Mouse (Mus musculus) WW6 (cell line): Measurements from ENCODE around the gene Vav2.

ENCODE experiments used
- DNase-seq: peaks from one replicate; pipeline ENCODE4 v3.0.0-alpha.2; 2013; ENCODE audit warnings: low read depth, low spot score

Gene Vav2

DNA sequence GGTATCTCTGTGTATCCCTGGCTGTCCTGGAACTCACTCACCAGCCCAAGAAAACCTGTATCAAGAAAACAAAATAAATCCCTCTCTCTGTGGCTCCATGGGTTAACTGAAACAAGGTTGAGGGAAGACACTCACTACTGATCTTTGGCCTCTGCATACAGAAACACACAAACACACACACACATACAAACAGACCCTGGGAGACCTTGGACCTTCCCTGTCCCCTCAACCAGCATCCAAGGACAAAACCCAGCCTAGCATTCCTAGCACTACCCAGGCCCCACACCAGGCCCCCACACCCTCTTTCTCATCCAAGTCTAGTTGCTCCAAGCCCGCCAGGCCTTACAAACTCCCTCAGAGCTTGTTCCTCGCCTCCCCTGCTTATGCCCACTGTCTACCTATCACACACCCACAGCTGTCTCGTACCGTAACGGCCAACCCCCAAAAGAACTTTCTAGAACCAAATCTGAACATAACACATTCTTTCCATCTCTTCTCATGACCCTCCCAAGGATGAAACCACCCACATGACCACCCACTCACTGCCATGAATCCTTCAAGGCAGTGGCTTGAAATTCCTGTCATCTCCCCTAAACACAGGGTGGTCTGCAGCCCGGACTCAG is 16.2 kb downstream of the Vav2 start:
- DNase-seq, result no peak

DNA sequence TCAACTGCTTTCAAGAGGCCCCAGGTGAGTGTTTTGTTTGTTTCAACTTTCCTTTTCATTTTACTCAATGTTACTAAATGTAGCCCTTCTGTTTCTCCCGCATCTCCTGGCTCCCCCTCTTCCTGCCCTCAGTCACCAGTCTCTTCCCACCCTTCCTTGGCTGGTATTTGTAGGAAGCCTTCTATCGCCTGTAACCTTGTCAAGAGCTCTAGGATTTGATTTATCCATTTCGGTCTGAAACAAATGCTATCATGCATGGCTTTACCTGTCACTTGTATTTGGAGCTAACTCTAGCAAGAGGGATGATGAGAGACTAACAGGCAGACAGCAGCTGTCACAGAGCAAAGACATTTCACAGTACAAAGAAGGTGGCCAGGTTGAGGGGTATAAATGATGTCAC is 18.6 kb downstream of the Vav2 start:
- no peak for DNase-seq

DNA sequence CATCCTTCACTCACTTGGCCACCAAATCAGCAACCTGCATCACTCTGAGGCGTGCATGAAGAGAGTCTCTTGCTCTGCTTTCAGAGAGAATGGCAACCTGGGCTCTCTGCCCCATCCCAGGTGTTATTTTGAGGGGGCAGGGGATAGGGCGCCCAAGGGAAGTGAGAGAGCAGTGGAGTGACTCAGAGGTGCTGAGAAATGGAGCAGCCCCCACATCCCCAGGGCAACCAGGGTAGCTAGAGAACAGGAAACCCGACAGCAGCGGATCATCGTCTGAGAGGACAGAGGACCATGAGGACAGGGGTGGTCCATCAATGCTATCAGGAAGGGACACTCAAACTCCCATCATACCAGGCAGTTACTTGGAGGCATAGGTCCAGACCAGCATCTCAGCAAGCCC is 19.9 kb downstream of the Vav2 start:
- DNase-seq, result no peak

- no peak for DNase-seq
Observed at GRCm38 (mm10) chr2:27405094-27405884, 21.5 kb downstream of the Vav2 start.

- no peak for DNase-seq
Observed at GRCm38 (mm10) chr2:27404375-27405093, 22.3 kb downstream of the Vav2 start.

DNA sequence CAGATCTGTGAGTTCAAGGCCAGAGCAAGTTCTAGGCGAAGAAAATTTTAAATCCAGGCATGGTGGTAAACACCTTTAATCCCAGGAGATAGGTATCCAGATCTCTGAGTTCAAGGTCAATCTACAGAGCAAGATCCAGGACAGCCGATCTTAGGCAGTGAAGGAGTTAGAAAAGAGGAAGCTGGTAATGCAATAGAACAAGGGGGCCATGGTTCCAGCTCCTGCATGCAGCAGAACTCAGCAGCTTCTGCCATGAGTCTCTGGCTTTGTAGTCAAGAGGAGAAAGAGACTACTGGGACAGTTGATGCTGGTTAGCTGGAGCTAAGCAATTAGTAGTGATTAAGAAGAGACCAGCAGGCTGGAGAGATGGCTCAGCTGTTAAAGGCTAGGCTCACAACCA is 25.3 kb downstream of the Vav2 start:
- no peak for DNase-seq

- no peak for DNase-seq
Observed at GRCm38 (mm10) chr2:27400083-27400482, 26.8 kb downstream of the Vav2 start.

DNA sequence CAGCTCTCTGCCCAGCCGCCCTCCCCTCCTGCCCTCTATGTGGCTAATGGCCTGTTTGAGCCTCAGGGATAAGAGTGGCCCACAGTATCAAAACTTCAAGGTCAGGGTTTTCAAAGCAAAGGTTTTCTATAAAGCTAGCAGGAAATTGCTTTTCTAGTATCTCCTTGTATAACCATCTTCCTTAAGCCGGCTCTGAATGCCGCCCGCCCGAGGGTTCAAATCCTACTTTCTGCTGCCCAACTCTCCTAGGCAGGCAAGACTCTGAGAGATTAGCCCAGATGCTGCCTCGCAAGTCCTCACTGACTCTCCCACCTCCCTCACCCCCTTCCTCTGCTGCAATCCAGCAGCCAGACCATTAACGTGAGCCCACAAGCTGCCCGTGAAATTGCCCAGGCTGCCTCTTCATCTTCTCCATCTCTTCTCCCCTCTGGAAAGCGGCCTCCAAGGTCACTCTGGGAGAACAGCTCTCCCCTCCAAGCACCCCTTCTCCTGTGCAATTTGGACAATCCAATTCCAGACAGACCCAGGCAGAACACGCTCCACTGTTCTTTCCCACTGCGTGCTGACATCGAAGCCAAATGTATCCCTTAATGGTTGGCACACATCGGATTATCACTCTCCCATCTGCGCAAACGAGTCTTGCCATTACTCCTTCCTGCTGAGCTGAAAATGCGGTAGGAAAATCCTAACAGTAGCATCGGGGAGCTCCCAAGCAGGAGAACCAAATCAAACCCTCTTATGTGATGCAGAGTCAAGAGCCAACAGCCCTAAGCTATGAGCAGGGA is 30.0 kb downstream of the Vav2 start:
- no peak for DNase-seq

- DNase-seq, result no peak
Observed at GRCm38 (mm10) chr2:27394158-27394832, 32.5 kb downstream of the Vav2 start.

GRCm38 (mm10) chr2:27392278-27392677 is 34.6 kb downstream of the Vav2 start:
- no peak for DNase-seq

DNA sequence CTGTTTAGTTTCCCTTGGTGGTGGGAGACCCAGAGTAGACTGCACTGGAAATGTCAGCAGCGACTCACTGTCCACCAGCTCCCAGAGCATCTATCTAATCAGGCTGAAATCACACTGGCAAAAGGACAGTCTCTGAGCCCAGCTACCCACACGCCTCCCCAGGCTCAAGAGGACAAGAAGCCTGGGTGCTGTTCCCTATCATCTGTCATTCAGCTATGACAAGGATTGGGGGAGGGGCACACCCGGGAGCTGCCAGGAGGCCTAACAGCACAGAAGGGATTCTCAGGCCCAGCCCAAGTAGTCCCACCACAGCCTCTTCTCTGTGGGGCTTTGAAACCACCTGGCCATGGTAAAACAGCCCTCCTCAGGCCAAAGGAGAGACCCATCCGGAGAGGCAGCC is 36.1 kb downstream of the Vav2 start:
- no peak for DNase-seq

- no peak for DNase-seq
Observed at GRCm38 (mm10) chr2:27390325-27390724, 36.5 kb downstream of the Vav2 start.

DNA sequence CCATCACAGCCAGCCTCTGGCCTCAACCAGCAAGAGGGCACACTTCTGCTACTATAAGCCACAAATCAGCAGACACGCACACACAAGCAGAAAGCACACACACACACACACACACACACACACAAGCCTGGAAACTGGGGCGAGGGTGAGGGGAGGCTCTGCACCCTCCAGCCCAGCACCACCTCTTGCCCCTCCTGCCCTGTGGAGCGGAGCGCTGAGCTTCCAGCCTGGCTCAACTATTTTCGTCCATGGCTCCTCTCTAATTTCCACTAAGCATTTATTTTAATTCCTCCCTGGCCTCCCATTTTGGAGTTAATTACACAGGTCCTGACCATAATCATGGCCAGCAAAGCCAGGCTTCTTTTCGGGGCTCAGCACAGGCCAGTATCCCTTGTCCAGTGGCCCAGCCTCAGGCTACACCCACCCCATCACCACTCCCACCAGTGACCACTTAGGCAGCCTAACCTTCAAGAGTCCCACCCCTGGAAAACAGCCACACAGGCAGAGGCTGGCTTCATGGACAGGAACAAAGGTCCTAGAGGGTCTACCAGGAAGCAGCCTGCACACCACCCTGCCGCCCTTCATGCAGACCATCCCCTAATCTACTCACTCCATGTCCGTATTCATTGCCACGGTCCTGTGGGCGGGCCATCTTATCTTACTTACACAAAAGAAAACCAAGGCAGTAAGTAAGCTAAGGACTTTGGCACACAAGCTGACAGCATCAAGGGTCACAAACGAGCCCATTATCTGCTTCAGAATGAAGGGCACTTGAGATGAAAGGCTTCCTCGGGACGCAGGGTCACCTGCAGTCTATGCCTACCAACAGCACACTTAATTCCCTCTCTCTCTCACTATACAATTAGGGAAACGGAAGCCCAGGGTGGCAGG is 37.3 kb downstream of the Vav2 start:
- no peak for DNase-seq

DNA sequence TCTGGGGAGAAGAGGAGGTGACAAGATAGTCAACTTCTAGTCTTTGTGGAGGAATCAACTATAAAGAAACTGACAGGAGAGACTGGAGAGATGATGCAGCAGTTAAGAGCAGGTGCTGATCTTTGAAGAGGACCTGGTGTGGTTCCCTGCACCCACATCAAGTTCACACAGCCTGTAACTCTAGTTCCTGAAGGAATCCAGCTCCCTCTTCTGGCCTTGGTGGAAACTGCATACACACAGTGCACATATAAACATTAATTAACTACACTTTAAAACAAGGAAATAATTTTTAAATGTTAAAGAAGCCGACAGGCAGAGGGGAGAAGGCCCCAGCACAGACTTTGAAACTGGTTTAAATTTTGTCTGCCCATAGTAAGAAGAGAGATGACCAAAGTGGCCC is 39.6 kb downstream of the Vav2 start:
- DNase-seq, result no peak

- no peak for DNase-seq
Observed at GRCm38 (mm10) chr2:27381698-27382097, 45.1 kb downstream of the Vav2 start.

DNA sequence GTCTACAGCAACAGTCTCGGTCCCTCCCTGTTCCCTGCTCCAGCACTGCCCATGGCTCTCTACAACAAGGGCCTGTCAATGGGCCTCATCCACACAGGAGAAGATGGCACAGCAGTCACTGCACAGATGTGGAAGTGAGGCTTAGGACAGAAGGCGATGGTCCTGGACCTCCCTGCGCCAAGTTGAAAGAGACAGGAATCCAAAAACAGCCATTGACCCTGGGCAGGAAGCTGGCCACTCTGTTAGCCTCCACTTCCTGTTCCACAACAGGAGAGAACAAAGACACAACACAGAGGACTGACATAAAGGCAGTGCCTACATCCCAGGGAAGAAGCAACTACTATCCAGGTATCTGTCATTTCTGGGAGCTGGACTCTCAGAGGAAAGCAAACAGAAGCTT is 45.6 kb downstream of the Vav2 start:
- DNase-seq, result no peak

DNA sequence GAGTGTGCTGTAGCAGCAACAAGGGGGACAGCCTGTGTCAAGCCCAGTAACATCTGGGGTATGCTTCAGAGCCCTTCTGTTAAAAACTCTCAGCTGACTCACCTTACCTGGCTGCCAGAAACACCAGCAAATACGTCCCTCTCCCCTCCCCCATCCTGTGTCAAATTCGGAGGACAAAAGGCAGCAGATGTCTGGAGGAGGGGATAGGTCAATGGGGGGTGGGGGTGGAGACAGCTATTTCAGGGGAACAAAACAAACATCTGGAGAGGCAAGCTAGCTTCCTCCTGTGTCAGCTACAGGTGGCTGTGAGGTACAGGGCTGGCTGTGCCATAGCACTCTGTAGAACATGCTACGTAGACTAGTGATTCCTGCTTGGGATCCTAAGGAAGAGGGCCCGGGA is 49.0 kb downstream of the Vav2 start:
- DNase-seq, result peak; percentile 16

DNA sequence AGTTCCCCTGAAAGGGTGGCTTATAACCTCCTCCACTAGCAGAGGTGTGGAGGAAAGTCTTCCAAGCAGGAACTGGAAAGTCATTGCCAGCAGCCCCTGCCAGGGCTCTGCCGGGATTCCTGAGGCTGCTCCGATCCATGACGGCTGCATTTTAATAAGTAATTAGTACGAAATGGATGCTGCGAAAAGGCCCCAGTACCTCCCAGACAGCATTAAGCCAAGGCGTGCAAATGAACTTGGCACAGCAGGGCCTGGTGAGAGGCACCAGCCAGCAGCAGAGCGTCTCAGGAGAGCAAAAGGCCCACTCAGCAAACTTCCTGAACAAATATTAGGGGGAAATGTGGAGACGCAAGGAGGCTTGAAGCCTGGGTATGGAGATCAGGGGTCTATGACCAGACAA is 49.7 kb downstream of the Vav2 start:
- DNase-seq, result no peak

GRCm38 (mm10) chr2:27375141-27375540 is 51.7 kb downstream of the Vav2 start:
- DNase-seq, result no peak

- no peak for DNase-seq
Observed at GRCm38 (mm10) chr2:27373349-27373748, 53.5 kb downstream of the Vav2 start.
